Mouse (Mus musculus): ENCODE results near the gene Tomm40.

DNA sequence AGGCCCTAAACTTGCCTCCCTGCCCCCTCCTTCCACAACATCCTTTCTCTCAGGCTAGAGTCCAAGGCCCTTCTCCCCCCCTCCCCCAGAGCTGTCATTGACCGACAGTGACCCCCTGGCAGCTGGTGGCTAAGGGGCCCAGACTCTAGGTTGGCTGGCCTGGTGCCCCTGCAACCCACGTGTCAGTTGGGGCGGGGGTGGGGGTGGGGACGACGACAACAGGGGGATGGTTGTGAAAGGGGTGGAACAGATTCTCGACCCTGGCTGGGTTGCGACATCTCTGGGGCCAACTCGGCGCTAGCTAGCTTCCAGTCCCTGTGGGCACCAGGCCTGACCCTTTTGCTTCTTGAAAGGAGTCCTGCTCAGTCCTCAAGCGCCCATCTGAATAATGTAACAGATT, 21.8 kb downstream of the Tomm40 start:
- no peak for TF ChIP-seq CTCF (IDR thresholded peaks at IDR 0.05; ENCODE audit: low read depth)
- TF ChIP-seq EP300 (optimal IDR thresholded peaks at IDR 0.05) = no peak

Data from stomach, postnatal 0 days (tissue).